Mouse (Mus musculus) liver, embryonic 16.5 days (tissue): ENCODE data around the gene Psmc1. TPM values are rescaled to one million over a fixed set of nuclear protein-coding genes. Genes with fewer than 3 reads are reported as not detected.
A peak's percentile ranks its signal among the peaks of the same experiment; 100 is the strongest.

ENCODE experiments used
- ATAC-seq: fragments of 200-750 bp; cut with Nextera tagmentation; 2 replicates; pipeline ENCODE4 v1.8.0; 2017; ENCODE audit warnings: low read depth, mild to moderate bottlenecking, moderate number of reproducible peaks, moderate library complexity
- H3K27ac ChIP-seq: fragments of 300-500 bp; sonication (generic); 2 replicates; pipeline ENCODE4 v1.5.1; 2014; ENCODE audit warnings: mild to moderate bottlenecking, low read length
- H3K27me3 ChIP-seq: fragments of 300-500 bp; sonication (generic); 2 replicates; pipeline ENCODE4 v1.6.1; 2014; ENCODE audit warnings: low read depth, low read length, mixed read lengths; ENCODE audit not compliant: control insufficient read depth, insufficient read depth
- H3K36me3 ChIP-seq: fragments of 300-500 bp; sonication (generic); 2 replicates; pipeline ENCODE4 v1.6.1; 2014; ENCODE audit warnings: mild to moderate bottlenecking; ENCODE audit not compliant: control insufficient read depth, insufficient read depth
- H3K4me1 ChIP-seq: fragments of 300-500 bp; sonication (generic); 2 replicates; pipeline ENCODE4 v1.6.1; 2014; ENCODE audit warnings: low read depth, low read length, mixed read lengths; ENCODE audit not compliant: control insufficient read depth
- H3K4me2 ChIP-seq: fragments of 300-500 bp; sonication (generic); 2 replicates; pipeline ENCODE4 v1.6.1; 2014; ENCODE audit warnings: low read depth, low read length, mixed read lengths
- H3K4me3 ChIP-seq: fragments of 300-500 bp; sonication (generic); 2 replicates; pipeline ENCODE4 v1.5.1; 2014; ENCODE audit warnings: low read depth, mild to moderate bottlenecking, low read length
- H3K9ac ChIP-seq: fragments of 300-500 bp; sonication (generic); 2 replicates; pipeline ENCODE4 v1.6.1; 2014; ENCODE audit warnings: low read depth, low read length
- H3K9me3 ChIP-seq: fragments of 300-500 bp; sonication (generic); replicated peaks from 2 replicates; pipeline ENCODE4 v1.6.1; 2016; ENCODE audit warnings: low read length; ENCODE audit not compliant: control insufficient read depth
- WGBS: fragments of 180-500 bp; shearing (Covaris S2); extraction: QIAGEN DNeasy Blood & Tissue Kit; methylation state at CpG from one replicate; pipeline ENCODE4 v1.1.7; 2014; ENCODE audit not compliant: insufficient replicate concordance; 5-methylcytosine and 5-hydroxymethylcytosine counted together
- polyA plus RNA-seq: library from polyadenylated mRNA; unstranded; fragments of >200 nt; fragmentation: Nextera tagmentation; extraction: Ambion mirVana; gene quantifications from 2 replicates; pipeline ENCODE4 v1.2.1, GENCODE M21; 2015

The Psmc1 gene
- polyA plus RNA-seq, 1 experiment from 2014 or later: 120 TPM

DNA sequence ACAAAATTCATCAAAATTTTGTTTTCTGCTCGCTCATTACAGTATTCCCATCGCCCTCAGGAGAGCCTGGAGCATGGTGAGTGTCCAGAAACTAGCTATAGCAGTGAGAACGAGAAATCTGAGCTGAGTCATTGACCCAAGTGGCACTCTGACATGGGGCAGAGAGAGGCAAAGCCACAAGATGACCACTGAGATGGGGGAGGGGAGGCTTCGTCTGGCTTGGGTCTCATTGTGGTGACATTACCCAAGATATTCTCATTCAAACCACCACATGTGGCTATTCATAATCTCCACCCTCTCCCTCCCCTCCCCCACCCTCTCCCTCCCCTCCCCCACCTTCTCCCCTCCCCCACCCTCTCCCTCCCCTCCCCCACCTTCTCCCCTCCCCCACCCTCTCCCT, 2.5 kb upstream of the Psmc1 start:
- H3K27me3 ChIP-seq: no peaks in the 10 kb centered on the region
- H3K9ac ChIP-seq: no peak overlapping the region
- peaks cover 10% of the 10 kb centered on the region for H3K4me1 ChIP-seq
- no peaks in the 10 kb centered on the region for H3K9me3 ChIP-seq
- no peak for ATAC-seq
- H3K27ac ChIP-seq: no peak overlapping the region
- 38% methylated on average over 4 of the region's 4 CpGs for WGBS
- peaks cover 2% of the 10 kb centered on the region; the same call in 1 of the 2 replicates for H3K36me3 ChIP-seq
- H3K4me2 ChIP-seq: no peak overlapping the region
- H3K4me3 ChIP-seq: no peak overlapping the region

DNA sequence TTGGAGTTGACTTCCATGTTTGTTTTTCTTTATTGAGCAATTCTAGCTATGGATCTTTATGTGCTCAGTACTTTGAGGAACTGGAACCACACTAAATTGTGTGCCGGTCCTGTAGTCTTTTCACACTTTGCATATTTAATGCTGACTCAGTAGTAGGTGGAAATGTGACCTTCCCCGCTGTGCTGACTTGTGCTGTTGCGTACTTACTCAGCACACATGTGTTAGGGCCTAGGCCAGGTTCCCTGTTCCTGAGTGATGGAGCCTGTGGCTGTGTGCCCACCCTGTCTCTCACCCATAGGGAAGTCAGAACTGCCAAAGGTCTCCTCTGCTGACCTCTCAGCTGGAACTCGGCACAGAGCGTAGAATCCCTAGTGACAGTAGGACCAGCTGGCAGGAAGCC, 6.0 kb downstream of the Psmc1 start:
- ATAC-seq: peak; percentile 50
- WGBS: 86% methylated on average over 5 of the region's 5 CpGs

DNA sequence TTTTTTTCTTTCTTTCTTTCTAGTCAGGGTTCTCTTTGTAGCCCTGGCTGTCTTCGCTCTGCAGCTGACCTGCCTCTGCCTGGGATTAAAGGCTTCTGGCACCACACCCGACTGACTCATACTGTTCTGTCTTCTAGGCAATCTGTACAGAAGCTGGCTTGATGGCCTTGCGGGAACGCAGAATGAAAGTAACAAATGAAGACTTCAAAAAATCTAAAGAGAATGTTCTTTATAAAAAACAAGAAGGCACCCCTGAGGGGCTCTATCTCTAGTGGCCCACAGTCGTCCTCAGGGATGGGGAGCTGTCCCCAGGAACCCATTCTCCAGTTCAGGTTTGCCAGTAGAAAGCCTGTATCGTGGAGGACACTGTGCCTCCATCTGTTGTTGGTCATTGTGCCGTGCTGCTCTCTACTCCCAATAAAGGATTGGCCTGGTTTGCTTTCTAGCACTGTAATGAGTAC, 13.0 kb downstream of the Psmc1 start:
- 79% methylated on average over 7 of the region's 7 CpGs for WGBS
- Histone ChIP-seq H3K27ac (no peak overlapping the region), H3K9ac (no peak overlapping the region), H3K4me1 (no peaks in the 10 kb centered on the region), H3K4me2 (no peak overlapping the region), H3K9me3 (no peaks in the 10 kb centered on the region), H3K4me3 (no peak overlapping the region), H3K36me3 (peaks cover 66% of the 10 kb centered on the region), H3K27me3 (no peaks in the 10 kb centered on the region)
- no peak for ATAC-seq

More for the DNA sequence above, 6.0 kb downstream of the Psmc1 start:
- Histone ChIP-seq H3K9ac (no peak overlapping the region), H3K36me3 (peaks cover 62% of the 10 kb centered on the region), H3K4me2 (no peak overlapping the region), H3K27ac (no peak overlapping the region), H3K4me1 (peaks cover 8% of the 10 kb centered on the region), H3K4me3 (no peak overlapping the region), H3K9me3 (no peaks in the 10 kb centered on the region), H3K27me3 (no peaks in the 10 kb centered on the region)

DNA sequence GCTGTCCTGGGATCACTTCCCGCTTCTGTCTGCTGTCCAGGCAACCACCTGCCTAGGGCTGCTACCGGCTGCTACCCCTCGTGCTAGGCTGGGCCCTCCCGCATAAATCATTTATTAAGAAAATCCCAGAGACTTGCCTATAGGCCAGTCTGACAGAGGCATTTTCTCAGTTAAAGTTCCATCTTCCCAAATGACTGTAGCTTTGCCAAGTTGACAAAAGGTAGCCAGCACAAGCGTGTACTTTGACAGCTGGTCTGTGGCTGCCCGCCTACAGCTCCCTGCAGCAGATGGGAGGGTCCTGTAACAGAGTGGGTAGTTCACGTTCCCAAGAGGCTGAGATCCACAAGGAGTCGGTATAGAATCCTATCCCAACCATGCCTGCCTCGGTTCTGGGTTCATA, 13.5 kb downstream of the Psmc1 start:
- Histone ChIP-seq H3K9me3 (no peaks in the 10 kb centered on the region), H3K27ac (no peak overlapping the region), H3K4me2 (no peak overlapping the region), H3K27me3 (no peaks in the 10 kb centered on the region), H3K4me1 (no peaks in the 10 kb centered on the region), H3K9ac (no peak overlapping the region), H3K4me3 (no peak overlapping the region), H3K36me3 (peaks cover 64% of the 10 kb centered on the region)
- no peak for ATAC-seq
- WGBS: 82% methylated on average over 9 of the region's 9 CpGs

DNA sequence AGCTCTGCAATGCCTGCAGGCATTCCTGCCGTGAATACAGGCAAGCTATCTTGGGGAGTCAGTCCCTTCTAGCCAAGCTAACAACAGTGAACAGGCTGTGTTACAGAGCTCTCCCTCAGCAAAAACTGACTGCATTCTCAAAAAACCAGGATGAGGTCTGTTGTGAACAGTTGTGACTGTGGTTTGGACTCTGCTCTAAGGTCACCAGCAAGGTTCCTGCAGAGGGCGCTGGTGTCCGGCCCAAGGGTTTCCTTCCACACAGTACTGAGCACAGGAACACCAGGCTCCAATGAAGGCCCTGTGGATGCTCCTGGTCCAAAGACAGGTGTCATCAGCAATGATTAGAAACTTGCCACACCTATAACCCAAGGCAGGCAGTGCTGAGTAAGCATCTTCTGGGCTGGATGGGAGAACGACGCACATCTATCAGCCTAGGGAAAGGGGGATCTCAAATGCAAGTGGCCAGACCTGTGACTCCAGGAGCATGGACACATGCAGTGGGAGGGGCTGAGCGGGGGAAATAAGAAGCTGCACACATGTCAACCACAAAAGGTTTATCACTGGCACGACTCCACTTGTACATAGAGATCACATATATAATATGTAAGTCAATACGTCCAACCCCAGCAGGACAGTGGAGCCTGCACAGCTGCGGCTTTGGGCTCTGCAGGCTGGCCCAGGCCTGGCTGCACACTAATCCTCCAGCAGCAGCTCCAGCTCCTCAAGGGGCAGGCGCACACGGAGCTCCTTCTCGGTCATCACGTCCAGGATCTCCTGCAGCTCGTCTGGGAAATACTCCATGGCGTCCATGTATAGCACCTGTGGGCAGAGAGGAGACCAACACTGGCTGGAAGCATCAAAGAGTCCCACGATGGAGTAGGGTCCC, 15.2 kb downstream of the Psmc1 start:
- Histone ChIP-seq H3K36me3 (peaks cover 55% of the 10 kb centered on the region), H3K27ac (no peak overlapping the region), H3K9ac (no peak overlapping the region), H3K4me1 (no peaks in the 10 kb centered on the region), H3K4me3 (no peak overlapping the region), H3K9me3 (no peaks in the 10 kb centered on the region), H3K27me3 (no peaks in the 10 kb centered on the region), H3K4me2 (no peak overlapping the region)
- WGBS: 75% methylated on average over 16 of the region's 16 CpGs
- ATAC-seq: no peak

DNA sequence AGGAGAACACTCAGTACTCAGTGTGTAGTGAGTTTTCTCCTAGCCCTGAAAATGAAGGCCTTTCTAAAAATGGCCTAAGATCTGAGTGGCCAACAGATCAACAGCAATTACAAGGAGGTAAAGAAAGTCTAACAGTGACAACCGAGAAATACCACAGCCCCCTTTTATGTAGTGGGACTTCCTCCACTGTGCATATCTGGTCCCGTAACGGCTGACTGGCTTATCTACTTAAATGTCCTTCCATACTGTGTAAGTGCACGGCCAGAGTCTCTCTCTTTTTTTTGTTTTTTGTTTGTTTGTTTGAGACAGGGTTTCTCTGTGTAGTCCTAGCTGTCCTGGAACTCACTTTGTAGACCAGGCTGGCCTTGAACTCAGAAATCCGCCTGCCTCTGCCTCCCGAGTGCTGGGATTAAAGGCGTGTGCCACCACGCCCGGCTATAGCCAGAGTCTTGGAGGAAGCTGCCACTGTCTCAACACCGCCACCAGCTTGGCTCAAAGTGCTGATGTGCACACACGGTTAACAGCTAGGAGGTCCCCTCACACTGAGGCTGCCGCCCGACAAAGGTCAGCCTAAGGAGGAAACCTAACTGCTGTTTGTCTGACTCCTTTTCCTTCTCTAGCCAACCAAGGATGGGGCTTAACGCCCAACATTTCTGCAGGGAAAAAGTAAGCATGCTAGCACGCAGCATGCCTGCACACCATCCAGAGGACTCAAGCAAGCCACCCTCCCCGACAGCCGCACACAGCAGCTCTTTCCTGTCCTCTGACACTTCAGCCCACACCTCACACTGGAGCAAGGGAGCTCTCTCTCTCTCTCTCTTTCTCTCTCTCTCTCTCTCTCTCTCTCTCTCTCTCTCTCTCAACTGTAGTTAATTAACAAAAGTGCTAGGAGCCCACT, 17.3 kb downstream of the Psmc1 start:
- ATAC-seq: no peak
- H3K9ac ChIP-seq: no peak overlapping the region

DNA sequence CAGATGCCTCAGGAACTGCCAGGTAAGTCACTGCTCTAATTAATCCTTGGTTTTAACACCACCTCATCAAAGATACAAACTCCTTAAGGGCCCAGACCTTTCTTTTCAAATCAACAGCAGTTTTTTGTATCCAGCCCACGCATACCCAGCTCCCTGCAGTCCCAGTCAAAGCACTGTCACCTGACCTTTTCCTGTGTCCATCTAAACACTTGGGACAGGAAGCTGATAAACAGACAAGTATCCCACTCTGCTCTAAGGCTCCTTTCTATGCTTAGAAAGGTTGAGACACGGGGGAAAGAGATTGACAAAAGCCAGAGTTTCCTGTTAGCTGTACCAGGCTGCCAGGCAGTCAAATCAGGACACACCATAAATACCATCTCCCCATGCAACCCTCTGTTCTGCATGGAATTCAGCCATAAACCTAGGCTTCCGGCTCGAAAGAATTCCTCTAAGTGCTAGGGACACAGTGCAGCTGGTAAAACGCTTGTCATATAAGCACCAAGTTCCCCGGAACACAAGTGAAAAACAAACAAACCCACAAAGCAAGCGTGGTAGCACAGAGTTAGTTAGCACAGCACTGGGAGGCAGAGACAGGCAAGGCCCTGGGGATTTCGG, 18.0 kb downstream of the Psmc1 start:
- H3K4me2 ChIP-seq: no peak overlapping the region
- H3K9me3 ChIP-seq: no peaks in the 10 kb centered on the region
- H3K4me1 ChIP-seq: no peaks in the 10 kb centered on the region
- peaks cover 38% of the 10 kb centered on the region for H3K36me3 ChIP-seq
- H3K27me3 ChIP-seq: no peaks in the 10 kb centered on the region
- H3K9ac ChIP-seq: no peak overlapping the region
- H3K4me3 ChIP-seq: no peak overlapping the region
- ATAC-seq: no peak
- no peak overlapping the region for H3K27ac ChIP-seq
- 66% methylated on average over 8 of the region's 8 CpGs for WGBS

More for the DNA sequence above, 17.3 kb downstream of the Psmc1 start:
- Histone ChIP-seq H3K4me2 (no peak overlapping the region), H3K9me3 (no peaks in the 10 kb centered on the region), H3K4me3 (no peak overlapping the region), H3K4me1 (no peaks in the 10 kb centered on the region), H3K36me3 (peaks cover 41% of the 10 kb centered on the region), H3K27ac (no peak overlapping the region), H3K27me3 (no peaks in the 10 kb centered on the region)
- 52% methylated on average over 17 of the region's 17 CpGs for WGBS

DNA sequence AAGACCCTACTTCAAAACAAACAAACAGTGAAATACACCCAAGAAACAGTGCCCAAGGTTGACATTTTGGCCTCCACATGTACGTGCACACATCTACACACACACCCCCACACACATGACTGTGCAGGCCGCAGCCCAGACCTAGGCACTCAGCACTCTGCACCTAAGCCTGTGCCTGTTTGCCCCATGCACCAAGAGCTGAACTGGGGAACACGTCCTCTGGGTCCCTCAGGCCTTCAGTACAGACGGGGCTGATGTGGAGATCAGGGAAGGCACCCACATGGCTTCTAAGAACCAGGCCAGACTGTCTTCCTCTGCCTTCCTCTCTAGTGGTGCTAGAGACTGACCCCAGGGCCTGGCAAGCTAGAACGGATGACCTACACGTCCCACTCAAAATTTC, 18.6 kb downstream of the Psmc1 start:
- Histone ChIP-seq H3K4me3 (no peak overlapping the region), H3K9me3 (no peaks in the 10 kb centered on the region), H3K4me1 (no peaks in the 10 kb centered on the region), H3K9ac (no peak overlapping the region), H3K36me3 (peaks cover 32% of the 10 kb centered on the region), H3K4me2 (no peak overlapping the region), H3K27me3 (no peaks in the 10 kb centered on the region), H3K27ac (no peak overlapping the region)
- no peak for ATAC-seq
- 66% methylated on average over 6 of the region's 6 CpGs for WGBS
